Mouse (Mus musculus) CH12.LX (cell line): ENCODE results near the gene Mfsd5. TPM values are rescaled to one million over a fixed set of nuclear protein-coding genes. Genes with fewer than 3 reads are reported as not detected.

ENCODE experiments used
- DNase-seq: peaks from one replicate; pipeline ENCODE4 v3.0.0-alpha.2; 2013; ENCODE audit errors: extremely low read depth
- H3K27ac ChIP-seq: 2 replicates; pipeline ENCODE4 v1.5.1; 2012; ENCODE audit warnings: low read depth, mild to moderate bottlenecking, control low read depth, moderate library complexity; ENCODE audit not compliant: insufficient read depth
- H3K27me3 ChIP-seq: replicated peaks from 2 replicates; pipeline ENCODE3; 2012; ENCODE audit warnings: inconsistent platforms
- H3K36me3 ChIP-seq, 2 experiments: replicated peaks in 1 of 2; 2 replicates each; pipeline versions ENCODE3 to v1.6.1; 2012; ENCODE audit warnings: inconsistent platforms in 1 of 2, low read length in 1 of 2, mild to moderate bottlenecking in 1 of 2, mixed read lengths in 1 of 2, moderate library complexity in 1 of 2; ENCODE audit not compliant: control insufficient read depth in 1 of 2, insufficient read depth in 1 of 2
- H3K4me1 ChIP-seq, 2 experiments: 2 replicates each; pipeline ENCODE4 v1.6.1; 2012; ENCODE audit warnings: inconsistent platforms in 1 of 2, moderate library complexity in 1 of 2; ENCODE audit not compliant: insufficient read depth in 2 of 2, control insufficient read depth in 1 of 2
- H3K4me2 ChIP-seq: 2 replicates; pipeline ENCODE4 v1.6.1; 2012; ENCODE audit warnings: low read depth, mild to moderate bottlenecking, control low read depth; ENCODE audit not compliant: poor library complexity, insufficient read depth, severe bottlenecking
- H3K4me3 ChIP-seq, 3 experiments: fragments of 150-350 bp in 1 of 3; sonication (generic) in 1 of 3; replicated peaks in 1 of 3; 2 replicates each; pipeline versions ENCODE3 to v1.5.1; 2011 to 2012; ENCODE audit warnings: low read depth in 2 of 3, low read length in 2 of 3, mild to moderate bottlenecking in 2 of 3, moderate library complexity in 2 of 3, control low read depth in 1 of 3, improper control_type of control experiment in 1 of 3, inconsistent platforms in 1 of 3, mixed read lengths in 1 of 3; ENCODE audit not compliant: poor library complexity in 1 of 3
- H3K79me2 ChIP-seq: replicated peaks from 2 replicates; pipeline ENCODE4 v1.6.1; 2012; ENCODE audit warnings: mild to moderate bottlenecking, moderate library complexity; ENCODE audit not compliant: control insufficient read depth, poor library complexity, insufficient read depth, severe bottlenecking; ENCODE audit errors: extremely low read depth
- H3K9ac ChIP-seq: 2 replicates; pipeline ENCODE4 v1.6.1; 2012; ENCODE audit warnings: low read depth, mild to moderate bottlenecking, control low read depth, moderate library complexity; ENCODE audit not compliant: insufficient read depth
- H3K9me3 ChIP-seq: replicated peaks from 2 replicates; pipeline ENCODE3; 2012; ENCODE audit warnings: low read length, inconsistent platforms, mixed read lengths
- BHLHE40 ChIP-seq: IDR thresholded peaks from 2 replicates; pipeline ENCODE4 v1.6.1; 2011; ENCODE audit warnings: mild to moderate bottlenecking, low read depth, low read length, improper control_type of control experiment
- CHD1 ChIP-seq: IDR thresholded peaks from 2 replicates; pipeline ENCODE4 v1.6.1; 2012; ENCODE audit warnings: low read depth, low read length, improper control_type of control experiment, inconsistent platforms
- CHD2 ChIP-seq: IDR thresholded peaks from 2 replicates; pipeline ENCODE4 v1.6.1; 2011; ENCODE audit warnings: low read length, improper control_type of control experiment
- CTCF ChIP-seq, 2 experiments: IDR thresholded peaks in 1 of 2; conservative IDR thresholded peaks in 1 of 2; 2 replicates each; pipeline ENCODE4 v1.5.1; 2011 to 2012; ENCODE audit warnings: low read depth in 2 of 2, low read length in 2 of 2, improper control_type of control experiment in 1 of 2, inconsistent platforms in 1 of 2, mild to moderate bottlenecking in 1 of 2, moderate library complexity in 1 of 2
- E2F4 ChIP-seq: IDR thresholded peaks from 2 replicates; pipeline ENCODE4 v1.6.1; 2011; ENCODE audit warnings: low read depth, low read length, improper control_type of control experiment; ENCODE audit not compliant: insufficient replicate concordance
- ELF1 ChIP-seq: IDR thresholded peaks from 2 replicates; pipeline ENCODE4 v1.6.1; 2014; ENCODE audit warnings: low read depth, mild to moderate bottlenecking, inconsistent platforms, low read length, improper control_type of control experiment
- EP300 ChIP-seq: IDR thresholded peaks from 2 replicates; pipeline ENCODE4 v1.6.1; 2011; ENCODE audit warnings: low read length, improper control_type of control experiment
- ETS1 ChIP-seq: conservative IDR thresholded peaks from 2 replicates; pipeline ENCODE4 v1.6.1; 2012; ENCODE audit warnings: low read depth, mild to moderate bottlenecking, inconsistent platforms, low read length, improper control_type of control experiment, moderate library complexity
- GABPA ChIP-seq: IDR thresholded peaks from 2 replicates; pipeline ENCODE4 v1.6.1; 2012; ENCODE audit warnings: low read depth, low read length, improper control_type of control experiment, inconsistent platforms; ENCODE audit not compliant: insufficient replicate concordance
- HCFC1 ChIP-seq: IDR thresholded peaks from 2 replicates; pipeline ENCODE4 v1.6.1; 2012; ENCODE audit warnings: low read depth, mild to moderate bottlenecking, inconsistent platforms, low read length, improper control_type of control experiment
- IRF4 ChIP-seq: IDR thresholded peaks from 2 replicates; pipeline ENCODE4 v1.6.1; 2014; ENCODE audit warnings: low read depth, mild to moderate bottlenecking, inconsistent platforms, low read length, improper control_type of control experiment
- JUN ChIP-seq: IDR thresholded peaks from 2 replicates; pipeline ENCODE4 v1.6.1; 2011; ENCODE audit warnings: low read depth, mild to moderate bottlenecking, low read length, improper control_type of control experiment, moderate library complexity; ENCODE audit not compliant: insufficient read depth
- JUND ChIP-seq: conservative IDR thresholded peaks from 2 replicates; pipeline ENCODE4 v1.6.1; 2011; ENCODE audit warnings: low read depth, low read length, improper control_type of control experiment
- KAT2A ChIP-seq: IDR thresholded peaks from 2 replicates; pipeline ENCODE4 v1.6.1; 2012; ENCODE audit warnings: low read length, improper control_type of control experiment, inconsistent platforms; ENCODE audit not compliant: insufficient replicate concordance
- MAFK ChIP-seq: IDR thresholded peaks from 2 replicates; pipeline ENCODE4 v1.6.1; 2011; ENCODE audit warnings: low read length, improper control_type of control experiment; ENCODE audit not compliant: insufficient replicate concordance
- MAX ChIP-seq: IDR thresholded peaks from 2 replicates; pipeline ENCODE4 v1.6.1; 2011; ENCODE audit warnings: low read length, improper control_type of control experiment
- MAZ ChIP-seq: IDR thresholded peaks from 2 replicates; pipeline ENCODE4 v1.6.1; 2012; ENCODE audit warnings: low read depth, mild to moderate bottlenecking, inconsistent platforms, low read length, improper control_type of control experiment, moderate library complexity
- MEF2A ChIP-seq: IDR thresholded peaks from 2 replicates; pipeline ENCODE4 v1.6.1; 2014; ENCODE audit warnings: low read depth, mild to moderate bottlenecking, inconsistent platforms, low read length, improper control_type of control experiment, borderline replicate concordance
- MXI1 ChIP-seq: IDR thresholded peaks from 2 replicates; pipeline ENCODE4 v1.6.1; 2011; ENCODE audit warnings: mild to moderate bottlenecking, low read depth, low read length, improper control_type of control experiment
- MYC ChIP-seq: IDR thresholded peaks from 2 replicates; pipeline ENCODE4 v1.6.1; 2011; ENCODE audit warnings: low read depth, mild to moderate bottlenecking, improper control_type of control experiment, low read length
- NELFE ChIP-seq: IDR thresholded peaks from 2 replicates; pipeline ENCODE4 v1.6.1; 2011; ENCODE audit warnings: low read depth, low read length, improper control_type of control experiment
- NRF1 ChIP-seq: IDR thresholded peaks from 2 replicates; pipeline ENCODE4 v1.6.1; 2014; ENCODE audit warnings: low read depth, mild to moderate bottlenecking, inconsistent platforms, low read length, improper control_type of control experiment, moderate library complexity
- PAX5 ChIP-seq: IDR thresholded peaks from 2 replicates; pipeline ENCODE4 v1.6.1; 2012; ENCODE audit warnings: low read length, inconsistent platforms, mixed read lengths
- POLR2A ChIP-seq: IDR thresholded peaks from 2 replicates; pipeline ENCODE4 v1.6.1; 2011; ENCODE audit warnings: low read depth, mild to moderate bottlenecking, improper control_type of control experiment, low read length
- POLR2AphosphoS2 ChIP-seq: IDR thresholded peaks from 2 replicates; pipeline ENCODE4 v1.6.1; 2011; ENCODE audit warnings: low read depth, low read length, improper control_type of control experiment
- RAD21 ChIP-seq: IDR thresholded peaks from 2 replicates; pipeline ENCODE4 v1.6.1; 2011; ENCODE audit warnings: low read depth, mild to moderate bottlenecking, low read length, improper control_type of control experiment, moderate library complexity
- RCOR1 ChIP-seq: conservative IDR thresholded peaks from 2 replicates; pipeline ENCODE4 v1.6.1; 2012; ENCODE audit warnings: low read depth, mild to moderate bottlenecking, inconsistent platforms, low read length, improper control_type of control experiment
- SIN3A ChIP-seq: IDR thresholded peaks from 2 replicates; pipeline ENCODE4 v1.6.1; 2012; ENCODE audit warnings: low read length, improper control_type of control experiment, inconsistent platforms
- SMC3 ChIP-seq: IDR thresholded peaks from 2 replicates; pipeline ENCODE4 v1.6.1; 2011; ENCODE audit warnings: low read depth, low read length, improper control_type of control experiment
- TBP ChIP-seq: conservative IDR thresholded peaks from 2 replicates; pipeline ENCODE4 v1.6.1; 2011; ENCODE audit warnings: low read depth, low read length, improper control_type of control experiment
- TCF12 ChIP-seq: IDR thresholded peaks from 2 replicates; pipeline ENCODE4 v1.6.1; 2014; ENCODE audit warnings: low read depth, mild to moderate bottlenecking, inconsistent platforms, low read length, improper control_type of control experiment
- UBTF ChIP-seq: IDR thresholded peaks from 2 replicates; pipeline ENCODE4 v1.6.1; 2012; ENCODE audit warnings: low read depth, mild to moderate bottlenecking, inconsistent platforms, low read length, improper control_type of control experiment, moderate library complexity
- USF1 ChIP-seq: IDR thresholded peaks from 2 replicates; pipeline ENCODE4 v1.6.1; 2014; ENCODE audit warnings: low read depth, mild to moderate bottlenecking, inconsistent platforms, low read length, improper control_type of control experiment
- USF2 ChIP-seq: conservative IDR thresholded peaks from 2 replicates; pipeline ENCODE4 v1.6.1; 2011; ENCODE audit warnings: low read depth, low read length, improper control_type of control experiment
- ZC3H11A ChIP-seq: IDR thresholded peaks from 2 replicates; pipeline ENCODE4 v1.6.1; 2012; ENCODE audit warnings: low read depth, mild to moderate bottlenecking, inconsistent platforms, low read length, improper control_type of control experiment
- ZKSCAN1 ChIP-seq: IDR thresholded peaks from 2 replicates; pipeline ENCODE4 v1.6.1; 2012; ENCODE audit warnings: low read depth, inconsistent platforms, low read length, improper control_type of control experiment, borderline replicate concordance
- ZMIZ1 ChIP-seq: IDR thresholded peaks from 2 replicates; pipeline ENCODE4 v1.6.1; 2012; ENCODE audit warnings: low read depth, mild to moderate bottlenecking, inconsistent platforms, low read length, improper control_type of control experiment
- ZNF384 ChIP-seq: IDR thresholded peaks from 2 replicates; pipeline ENCODE4 v1.6.1; 2012; ENCODE audit warnings: low read depth, low read length, improper control_type of control experiment, inconsistent platforms
- dilution Hi-C: fragments of 300-500 bp; cut with MboI; formaldehyde crosslinking; loops from 2 replicates; pipeline ENCODE4 v1.14.3; 2020; ENCODE audit warnings: low sequenced_read_pairs; ENCODE audit not compliant: extremely low pct_unique_long_range_greater_than_20kb, extremely low pct_ligation_motif_present
- in situ Hi-C: fragments of 300-500 bp; cut with MboI; formaldehyde crosslinking; loops from 3 replicates; pipeline ENCODE4 v1.14.3; 2019; ENCODE audit warnings: low sequenced_read_pairs, low pct_ligation_motif_present, low pct_unique_long_range_greater_than_20kb, mixed read lengths
- polyA plus RNA-seq: library from polyadenylated mRNA; unstranded; fragments of >175 nt; gene quantifications from 2 replicates; pipeline ENCODE4 v1.2.1, GENCODE M21; 2012; ENCODE audit warnings: low read depth; ENCODE audit not compliant: insufficient read length
- total RNA-seq, 2 experiments: library from RNA; depleted of rRNA; stranded (reverse); fragments of 300-350 nt in 1 of 2; fragments of >200 nt in 1 of 2; gene quantifications; 2 replicates each; pipeline ENCODE4 v1.2.3; 2012 to 2014

The Mfsd5 gene
- total and polyA plus RNA-seq, 3 experiments: 31.1 to 90.6 (median 51.8) TPM

DNA sequence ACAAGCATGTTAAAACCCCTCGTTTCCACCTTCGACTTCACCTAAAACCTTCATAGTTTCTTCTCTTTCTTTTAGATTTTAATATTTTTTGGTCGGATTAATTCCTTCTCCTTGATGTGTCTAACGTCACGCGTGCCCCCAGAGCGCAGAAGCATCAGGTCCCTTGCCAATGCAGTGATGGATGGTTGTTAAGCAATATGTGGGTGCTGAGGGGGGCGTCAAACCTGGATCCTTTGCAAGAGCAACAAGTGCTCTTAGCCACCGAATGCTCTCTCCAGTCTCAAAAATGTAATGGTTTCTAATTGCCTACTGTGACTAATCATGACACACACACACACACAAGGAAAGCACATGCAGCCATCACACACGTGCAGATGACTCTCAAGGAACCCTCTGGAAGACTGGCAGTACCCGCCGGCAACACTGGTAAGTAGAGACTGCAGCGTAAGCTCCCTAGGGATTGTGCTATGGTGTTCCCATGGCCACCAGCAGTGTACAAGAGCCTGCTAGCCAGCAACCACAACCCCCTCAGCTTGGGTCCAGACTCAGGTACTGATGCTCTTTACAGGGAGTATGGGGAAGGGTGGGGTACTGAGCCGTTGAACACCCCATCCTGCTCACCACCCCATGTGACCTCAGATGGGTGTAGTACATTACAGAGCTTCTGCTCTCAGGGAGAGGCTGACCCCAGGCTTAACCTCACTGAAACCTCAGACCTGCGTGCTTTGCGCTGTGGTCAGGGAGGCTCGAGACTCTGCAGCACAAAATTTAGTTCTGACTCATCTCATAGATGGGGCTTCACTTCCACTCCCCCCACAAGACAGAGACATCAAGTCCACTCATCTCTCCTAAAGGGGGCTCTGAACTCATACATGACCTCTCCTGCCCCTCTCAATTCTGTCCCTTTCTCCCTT lies 48.6 kb upstream of the Mfsd5 start:
- in situ Hi-C loops: no loop called here
- TF ChIP-seq CHD2 (no peak), RCOR1 (no peak), JUND (peak; percentile 33; the same call in 1 of the 2 replicates), E2F4 (no peak), ZMIZ1 (no peak), ZKSCAN1 (no peak), KAT2A (no peak), MAFK (no peak), PAX5 (no peak), MXI1 (peak; percentile 42; the same call in 1 of the 2 replicates), HCFC1 (no peak), USF1 (0 out of 2 replicates have a peak, but pooled peaks have one; percentile 23), POLR2AphosphoS2 (no peak), NELFE (no peak), CHD1 (no peak), MEF2A (peak; percentile 32; the same call in 1 of the 2 replicates), UBTF (no peak), GABPA (no peak), BHLHE40 (peak; percentile 77), NRF1 (no peak), ELF1 (no peak), EP300 (peak; percentile 53; the same call in 1 of the 2 replicates), SMC3 (no peak), MAZ (0 out of 2 replicates have a peak, but pooled peaks have one; percentile 69), CTCF (conservative IDR thresholded peaks at IDR 0.05 in 1 of 2, IDR thresholded peaks at IDR 0.05 in 1 of 2; ENCODE audit: low read depth in 2 of 2, low read length in 2 of 2) (no peak), ETS1 (peak; percentile 42), JUN (peak; percentile 27; the same call in 1 of the 2 replicates), MAX (0 out of 2 replicates have a peak, but pooled peaks have one; percentile 38), RAD21 (no peak), ZC3H11A (no peak), TCF12 (peak; percentile 54; the same call in 1 of the 2 replicates), ZNF384 (no peak), MYC (peak; percentile 53; the same call in 1 of the 2 replicates), SIN3A (peak; percentile 58; the same call in 1 of the 2 replicates), USF2 (no peak), POLR2A (no peak), IRF4 (peak; percentile 84), TBP (no peak)
- peak; percentile 44 for DNase-seq
- H3K4me2 ChIP-seq: peak overlapping the region; percentile 52
- dilution Hi-C loops: no loop called here
- H3K27me3 ChIP-seq: peaks cover 2% of the 10 kb centered on the region
- peak overlapping the region in 1 of 3 experiments; percentile 49 for H3K4me3 ChIP-seq
- H3K4me1 ChIP-seq: peaks cover 32 to 56% of the 10 kb centered on the region in 2 experiments
- peaks cover 4% of the 10 kb centered on the region for H3K9me3 ChIP-seq
- H3K36me3 ChIP-seq: no peaks in the 10 kb centered on the region
- no peak overlapping the region for H3K9ac ChIP-seq
- no peaks in the 10 kb centered on the region for H3K79me2 ChIP-seq
- H3K27ac ChIP-seq: no peak overlapping the region
